Mouse (Mus musculus) intestine, postnatal 0 days (tissue): ENCODE results near the gene Macf1. TPM values are rescaled to one million over a fixed set of nuclear protein-coding genes. Genes with fewer than 3 reads are reported as not detected.

ENCODE experiments used
- ATAC-seq: fragments of 200-750 bp; cut with Nextera tagmentation; 2 replicates; pipeline ENCODE4 v1.8.0; 2017; ENCODE audit warnings: mild to moderate bottlenecking, moderate TSS enrichment, moderate library complexity
- H3K27ac ChIP-seq: fragments of 300-500 bp; sonication (generic); 2 replicates; pipeline ENCODE4 v1.5.1; 2014; ENCODE audit warnings: mild to moderate bottlenecking, low read depth, low read length, moderate library complexity
- H3K27me3 ChIP-seq: fragments of 300-500 bp; sonication (generic); replicated peaks from 2 replicates; pipeline ENCODE4 v1.6.1; 2014; ENCODE audit warnings: low read length, mixed read lengths; ENCODE audit not compliant: control insufficient read depth, insufficient read depth
- H3K36me3 ChIP-seq: fragments of 300-500 bp; sonication (generic); 2 replicates; pipeline ENCODE4 v1.6.1; 2014; ENCODE audit warnings: mild to moderate bottlenecking, moderate library complexity; ENCODE audit not compliant: control insufficient read depth, insufficient read depth
- H3K4me1 ChIP-seq: fragments of 300-500 bp; sonication (generic); replicated peaks from 2 replicates; pipeline ENCODE4 v1.6.1; 2014; ENCODE audit warnings: antibody characterized with exemption, low read length, mixed read lengths; ENCODE audit not compliant: control insufficient read depth, insufficient read depth
- H3K4me2 ChIP-seq: fragments of 300-500 bp; sonication (generic); replicated peaks from 2 replicates; pipeline ENCODE4 v1.6.1; 2014; ENCODE audit warnings: low read depth, mild to moderate bottlenecking, moderate library complexity
- H3K4me3 ChIP-seq: fragments of 300-500 bp; sonication (generic); 2 replicates; pipeline ENCODE4 v1.5.1; 2014; ENCODE audit warnings: low read depth, low read length
- H3K9ac ChIP-seq: fragments of 300-500 bp; sonication (generic); 2 replicates; pipeline ENCODE4 v1.6.1; 2014; ENCODE audit warnings: mild to moderate bottlenecking, low read depth, low read length
- H3K9me3 ChIP-seq: fragments of 300-500 bp; sonication (generic); 2 replicates; pipeline ENCODE4 v1.6.1; 2016; ENCODE audit warnings: mixed run types; ENCODE audit not compliant: control insufficient read depth
- CTCF ChIP-seq: sonication (generic); IDR thresholded peaks from 2 replicates; pipeline ENCODE4 v1.5.1; 2016; ENCODE audit warnings: low read depth, mild to moderate bottlenecking, control low read depth, antibody characterized with exemption, moderate library complexity
- WGBS: fragments of 180-500 bp; shearing (Covaris S2); extraction: QIAGEN DNeasy Blood & Tissue Kit; methylation state at CpG from one replicate; pipeline ENCODE4 v1.1.7; 2014; 5-methylcytosine and 5-hydroxymethylcytosine counted together
- polyA plus RNA-seq: library from polyadenylated mRNA; unstranded; fragments of >200 nt; fragmentation: Nextera tagmentation; extraction: Ambion mirVana; gene quantifications from 2 replicates; pipeline ENCODE4 v1.2.1, GENCODE M21; 2015

The Macf1 gene
- polyA plus RNA-seq, 1 experiment from 2014 or later: 17.3 TPM

GRCm38 (mm10) chr4:123690311-123690710 lies 6.2 kb upstream of the Macf1 start:
- H3K27ac ChIP-seq: no peak overlapping the region
- ATAC-seq: no peak
- H3K27me3 ChIP-seq: peaks cover 8% of the 10 kb centered on the region; the same call in 1 of the 2 replicates
- no peak overlapping the region for H3K4me3 ChIP-seq
- no peak overlapping the region for H3K9ac ChIP-seq
- TF ChIP-seq CTCF: no peak
- H3K4me2 ChIP-seq: no peak overlapping the region
- no peaks in the 10 kb centered on the region for H3K36me3 ChIP-seq
- 84% methylated on average over 10 of the region's 10 CpGs for WGBS
- no peaks in the 10 kb centered on the region for H3K4me1 ChIP-seq
- H3K9me3 ChIP-seq: no peaks in the 10 kb centered on the region

DNA sequence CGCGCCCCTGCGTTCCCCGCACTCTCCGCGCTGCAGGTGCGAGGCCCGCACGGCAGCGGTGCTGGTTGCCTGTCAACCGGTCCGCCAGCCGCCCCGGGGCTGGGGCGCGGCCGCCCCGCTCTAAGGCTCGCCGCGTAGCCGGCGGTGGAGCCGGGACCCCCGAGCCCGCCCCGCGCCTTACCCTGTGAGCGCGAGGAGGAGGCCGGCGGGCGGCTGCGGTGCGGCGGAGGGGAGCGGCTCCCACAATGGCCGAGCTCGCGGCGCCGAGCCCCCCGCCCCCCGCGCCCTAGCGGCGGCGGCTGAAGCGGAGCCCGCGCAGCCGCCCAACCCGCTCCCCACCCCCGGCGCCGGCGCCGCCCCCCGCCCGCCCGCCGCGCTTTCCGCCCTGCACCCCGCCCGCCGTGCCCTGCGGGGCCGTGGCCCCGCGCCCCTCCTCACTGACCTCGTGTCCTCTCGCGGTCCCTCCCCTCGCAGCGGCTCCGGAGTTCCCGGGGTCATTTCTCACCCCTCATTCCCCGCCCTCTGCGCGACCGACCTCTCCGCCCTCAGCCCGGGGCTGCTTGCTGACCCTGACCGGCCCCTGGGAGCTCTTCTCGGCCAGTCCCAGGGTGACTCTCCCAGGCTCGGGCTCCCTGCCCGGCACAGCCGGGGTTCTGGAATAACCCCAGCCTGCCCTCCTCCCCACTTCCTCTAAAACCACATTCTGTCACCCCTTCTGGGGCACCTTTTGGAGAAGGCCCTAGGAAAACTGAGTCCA lies 3.0 kb upstream of the Macf1 start:
- Histone ChIP-seq H3K9ac (peak overlapping the region; percentile 47), H3K4me1 (no peaks in the 10 kb centered on the region), H3K27me3 (peaks cover 8% of the 10 kb centered on the region; the same call in 1 of the 2 replicates), H3K27ac (no peak overlapping the region), H3K36me3 (no peaks in the 10 kb centered on the region), H3K4me3 (peak overlapping the region; percentile 61), H3K9me3 (no peaks in the 10 kb centered on the region), H3K4me2 (peak overlapping the region; percentile 97)
- 1% methylated on average over 44 of the region's 89 CpGs for WGBS
- ATAC-seq: peak; percentile 48; the same call in 1 of the 2 replicates
- no peak for TF ChIP-seq CTCF

GRCm38 (mm10) chr4:123686368-123687024 lies 2.3 kb upstream of the Macf1 start:
- Histone ChIP-seq H3K27me3 (peaks cover 8% of the 10 kb centered on the region; the same call in 1 of the 2 replicates), H3K36me3 (no peaks in the 10 kb centered on the region), H3K9ac (peak overlapping the region; percentile 47), H3K4me1 (no peaks in the 10 kb centered on the region), H3K9me3 (no peaks in the 10 kb centered on the region), H3K27ac (no peak overlapping the region), H3K4me3 (peak overlapping the region; percentile 61), H3K4me2 (peak overlapping the region; percentile 97)
- no peak for TF ChIP-seq CTCF
- 0 out of 2 replicates have a peak, but pooled peaks have one; percentile 11 for ATAC-seq
- WGBS: 1% methylated on average over 56 of the region's 56 CpGs

- no peak for TF ChIP-seq CTCF
- H3K36me3 ChIP-seq: no peaks in the 10 kb centered on the region
- H3K9me3 ChIP-seq: no peaks in the 10 kb centered on the region
- no peak overlapping the region for H3K27ac ChIP-seq
- peak overlapping the region; percentile 61; the same call in 1 of the 2 replicates for H3K4me3 ChIP-seq
- H3K27me3 ChIP-seq: peaks cover 8% of the 10 kb centered on the region; the same call in 1 of the 2 replicates
- H3K9ac ChIP-seq: no peak overlapping the region
- no peaks in the 10 kb centered on the region for H3K4me1 ChIP-seq
- ATAC-seq: no peak
- peak overlapping the region; percentile 97; the same call in 1 of the 2 replicates for H3K4me2 ChIP-seq
- 74% methylated on average over 8 of the region's 8 CpGs for WGBS
Measured at GRCm38 (mm10) chr4:123685506-123686242, 1.5 kb upstream of the Macf1 start.

DNA sequence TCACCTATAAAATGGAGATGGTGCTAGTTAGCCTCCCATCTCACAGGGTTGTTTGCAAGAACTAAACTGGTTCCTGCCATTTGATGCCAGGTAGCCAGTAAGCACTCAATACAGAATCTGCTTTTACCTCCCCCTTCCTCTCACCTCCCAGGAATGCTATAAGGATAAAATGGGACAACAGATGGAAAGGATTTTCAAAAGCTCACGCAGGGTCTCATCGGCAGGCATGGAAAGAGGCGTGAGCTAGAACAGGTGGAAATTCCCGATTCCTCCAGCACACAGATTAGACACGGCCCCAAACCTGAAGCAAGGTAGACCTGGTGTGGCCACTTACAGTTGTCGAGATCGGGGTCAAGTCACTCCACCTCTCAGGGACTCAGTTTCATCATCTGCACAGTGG lies 886 bp upstream of the Macf1 start:
- no peak for ATAC-seq
- H3K9ac ChIP-seq: no peak overlapping the region
- 84% methylated on average over 7 of the region's 7 CpGs for WGBS
- H3K27ac ChIP-seq: no peak overlapping the region
- peaks cover 8% of the 10 kb centered on the region; the same call in 1 of the 2 replicates for H3K27me3 ChIP-seq
- no peaks in the 10 kb centered on the region for H3K36me3 ChIP-seq
- TF ChIP-seq CTCF: no peak
- H3K9me3 ChIP-seq: no peaks in the 10 kb centered on the region
- no peak overlapping the region for H3K4me3 ChIP-seq
- H3K4me1 ChIP-seq: no peaks in the 10 kb centered on the region
- no peak overlapping the region for H3K4me2 ChIP-seq

DNA sequence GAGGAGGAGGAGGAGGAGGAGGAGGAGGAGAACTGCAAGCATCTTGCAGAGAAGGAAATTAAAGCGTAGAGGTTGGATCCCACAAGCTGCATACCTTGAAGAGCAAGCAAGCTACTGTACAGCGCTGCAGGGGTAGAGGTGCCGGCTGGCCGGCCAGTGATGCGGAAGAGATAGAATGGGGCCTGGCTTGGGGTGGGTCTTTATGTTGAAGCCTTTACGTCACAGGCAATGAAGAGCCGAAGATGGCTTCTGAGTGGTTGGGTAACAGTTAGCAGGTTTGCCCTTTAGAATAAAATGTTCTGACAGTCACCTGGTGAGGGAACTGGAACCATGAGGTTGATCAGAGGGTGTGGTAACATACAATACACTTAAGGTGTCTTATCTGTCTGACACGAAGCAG lies 1.9 kb downstream of the Macf1 start:
- ATAC-seq: no peak
- H3K9me3 ChIP-seq: no peaks in the 10 kb centered on the region
- no peak overlapping the region for H3K4me2 ChIP-seq
- H3K9ac ChIP-seq: no peak overlapping the region
- WGBS: 83% methylated on average over 8 of the region's 8 CpGs
- H3K4me1 ChIP-seq: no peaks in the 10 kb centered on the region
- no peak for TF ChIP-seq CTCF
- H3K4me3 ChIP-seq: no peak overlapping the region
- H3K36me3 ChIP-seq: no peaks in the 10 kb centered on the region
- no peak overlapping the region for H3K27ac ChIP-seq
- peaks cover 8% of the 10 kb centered on the region; the same call in 1 of the 2 replicates for H3K27me3 ChIP-seq
